Mouse (Mus musculus) right cerebral cortex, postnatal 14 days (tissue): ENCODE measurements at regions not wholly inside any gene's neighbourhood (a gene's known extent, or its start where the extent isn't known, plus 50 kb on each side); places are given as distances from the start of the nearest gene placed in this dataset.

Source experiments
- DNase-seq: peaks from one replicate; pipeline ENCODE4 v3.0.0; 2022

DNA sequence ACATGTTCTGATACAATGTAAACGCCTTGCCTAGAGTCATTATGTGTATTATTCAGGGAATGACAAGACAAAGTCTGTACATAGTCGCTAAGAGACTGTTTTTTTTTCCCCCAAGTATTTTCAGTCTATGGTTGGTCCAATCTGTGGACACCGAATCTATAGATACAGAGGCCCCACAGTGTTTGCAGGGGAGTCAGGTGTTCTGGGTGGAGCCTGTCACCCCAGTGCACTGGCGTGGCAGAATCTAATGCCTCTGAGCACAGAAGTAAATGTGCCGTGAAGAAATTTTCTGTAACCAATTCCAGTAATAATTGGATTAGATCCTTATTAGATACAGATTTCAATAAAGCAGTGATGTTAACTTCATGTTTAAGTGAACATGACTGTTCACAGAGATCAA, 1130.1 kb upstream of the Gulo start:
- DNase-seq: no peak

- DNase-seq: no peak
Measured at GRCm38 (mm10) chr14:67136141-67136498, 1127.1 kb upstream of the Gulo start.

DNA sequence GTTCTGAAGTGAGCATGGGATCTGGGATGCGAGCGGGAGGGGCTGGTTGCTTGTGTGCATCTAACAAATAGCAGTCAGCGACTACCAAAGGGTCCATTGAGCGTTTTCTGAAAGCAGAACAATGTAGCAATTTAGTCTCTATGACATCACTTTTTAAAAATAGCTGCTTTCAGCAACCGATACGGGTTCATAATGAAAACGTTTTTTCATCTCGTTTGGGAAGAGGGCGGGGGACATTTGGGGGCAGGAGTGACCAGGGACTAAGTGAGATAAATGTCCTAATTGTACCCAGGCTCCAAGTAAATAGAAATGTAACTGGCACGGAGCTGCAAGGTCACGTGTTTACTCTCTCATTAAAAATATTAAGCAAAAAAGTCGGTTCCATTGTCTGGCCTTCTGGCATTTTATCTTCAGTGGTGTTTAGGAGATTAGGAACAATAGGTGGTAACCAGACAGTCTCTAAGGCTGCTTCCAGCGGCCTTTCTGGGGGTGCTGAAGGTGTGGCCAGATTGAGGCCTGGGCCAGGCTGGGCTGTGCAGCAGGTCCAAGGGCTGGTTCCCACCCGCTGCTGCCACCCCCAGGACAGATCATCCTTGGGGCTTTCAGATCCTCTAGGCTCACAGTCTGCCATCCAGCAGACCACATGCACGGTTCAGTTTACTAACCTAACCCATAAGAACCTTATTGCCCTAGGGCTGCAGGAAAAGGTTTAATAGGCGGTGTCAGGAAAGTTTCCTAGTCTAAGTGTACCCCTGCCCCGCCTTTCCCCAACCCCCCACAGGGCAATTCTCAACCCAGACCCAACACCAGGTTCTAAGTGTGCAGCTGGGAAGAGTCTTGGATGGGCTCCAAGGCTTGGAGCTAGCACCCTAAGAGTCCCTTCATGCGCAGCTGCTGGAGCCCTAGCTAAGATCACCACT, 1126.5 kb upstream of the Gulo start:
- peak; percentile 64 for DNase-seq

DNA sequence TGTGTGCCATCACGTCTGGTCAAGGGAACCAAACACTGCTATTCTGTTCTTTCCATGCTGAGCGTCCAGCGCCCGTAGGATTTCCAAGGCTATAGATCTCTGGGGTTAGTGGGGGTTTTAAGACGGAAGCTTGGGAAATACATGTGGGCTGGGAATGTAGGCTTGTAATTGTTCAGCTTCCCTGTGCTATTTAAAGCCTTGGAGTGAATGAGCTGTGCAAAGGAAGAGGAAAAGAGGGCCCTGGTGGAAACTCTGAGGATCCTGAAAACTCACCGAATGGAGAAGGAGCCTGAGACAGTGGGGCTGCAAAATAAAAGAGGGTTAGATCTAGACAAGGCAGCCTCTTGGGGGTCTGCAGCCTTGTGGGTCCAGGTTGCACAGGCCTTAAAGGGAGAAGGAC, 1124.2 kb upstream of the Gulo start:
- DNase-seq: no peak

DNA sequence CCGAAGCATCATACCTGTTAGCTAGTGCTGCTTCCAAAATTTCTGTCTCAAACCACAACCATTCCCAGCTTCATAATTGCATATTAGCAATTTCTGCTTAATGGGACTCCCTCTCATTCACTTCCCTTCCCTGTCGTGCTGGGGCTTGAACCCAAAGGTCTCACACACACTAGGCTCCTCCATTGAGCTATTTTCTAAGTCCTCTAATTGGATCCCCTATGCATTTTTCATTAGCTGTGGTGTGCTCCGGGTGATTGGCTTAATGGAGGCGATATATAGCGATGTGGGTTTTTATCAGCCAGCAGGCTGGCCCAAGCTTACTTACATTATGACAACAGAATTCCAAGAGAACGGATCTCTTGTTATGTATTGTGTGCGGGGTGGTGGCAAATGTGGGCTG, 1118.1 kb upstream of the Gulo start:
- no peak for DNase-seq

DNA sequence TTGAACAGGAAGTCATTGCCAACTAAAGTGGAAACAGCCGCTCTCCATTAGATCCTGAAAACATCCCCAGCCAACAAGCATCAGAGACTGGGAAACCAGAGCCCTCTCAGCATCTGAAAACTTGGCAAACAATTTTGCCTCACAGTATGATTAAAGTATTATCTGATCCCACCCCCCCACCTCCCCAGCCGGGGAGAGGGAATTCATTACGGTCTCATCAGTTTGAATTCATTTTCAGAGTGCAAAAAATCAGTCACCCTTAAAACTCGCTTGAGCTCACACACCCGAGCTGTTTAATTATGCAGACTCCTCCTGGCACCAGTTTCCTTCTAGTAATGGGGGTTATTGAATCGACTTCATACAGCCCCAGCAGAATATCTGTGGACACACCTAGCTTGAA, 1117.2 kb upstream of the Gulo start:
- no peak for DNase-seq

GRCm38 (mm10) chr14:67123300-67123699, 1114.3 kb upstream of the Gulo start:
- peak; percentile 59 for DNase-seq
